Mouse (Mus musculus): ENCODE results near the gene Rtkn.

GRCm38 (mm10) chr6:83115011-83115671, 20.1 kb upstream of the Rtkn start, which contains the start of gene Mogs:
- TF ChIP-seq GATA1 (IDR thresholded peaks at IDR 0.05; ENCODE audit: low read length) (no peak), TAL1 (IDR thresholded peaks at IDR 0.05; ENCODE audit: low read length) (no peak)
